Mouse (Mus musculus): ENCODE results near the gene Wdfy3.

- no peak for TF ChIP-seq CTCF (IDR thresholded peaks at IDR 0.05; ENCODE audit: low read depth)
- TF ChIP-seq EP300 (optimal IDR thresholded peaks at IDR 0.05): no peak
Observed at GRCm38 (mm10) chr5:101986694-101987093, 83.0 kb downstream of the Wdfy3 start.

Measured in stomach, postnatal 0 days (tissue).